Mouse (Mus musculus) liver, adult 2 months (tissue): ENCODE data around the gene Rnase13. TPM values are rescaled to one million over a fixed set of nuclear protein-coding genes. Genes with fewer than 3 reads are reported as not detected.

Experiments used
- DNase-seq: peaks from one replicate; pipeline ENCODE4 v3.0.0-alpha.2; 2011; ENCODE audit warnings: low read depth, low spot score; ENCODE audit errors: extremely low read depth
- H3K27ac ChIP-seq: fragments of 200-500 bp; replicated peaks from 2 replicates; pipeline ENCODE4 v1.5.1; 2012; ENCODE audit warnings: low read depth, mild to moderate bottlenecking, control low read depth, inconsistent platforms, low read length; ENCODE audit not compliant: insufficient read depth
- H3K27me3 ChIP-seq: fragments of 200-500 bp; 2 replicates; pipeline ENCODE4 v1.6.1; 2012; ENCODE audit warnings: mild to moderate bottlenecking, moderate library complexity, low read length, inconsistent platforms; ENCODE audit not compliant: control insufficient read depth, insufficient read depth
- H3K36me3 ChIP-seq: fragments of 200-500 bp; 2 replicates; pipeline ENCODE4 v1.6.1; 2012; ENCODE audit warnings: low read length, inconsistent platforms; ENCODE audit not compliant: control insufficient read depth, insufficient read depth
- H3K4me1 ChIP-seq: fragments of 200-500 bp; 2 replicates; pipeline ENCODE4 v1.6.1; 2011; ENCODE audit warnings: low read length; ENCODE audit not compliant: control insufficient read depth, insufficient read depth
- H3K4me3 ChIP-seq: fragments of 200-500 bp; 2 replicates; pipeline ENCODE4 v1.5.1; 2011; ENCODE audit warnings: low read depth, mild to moderate bottlenecking, control low read depth, low read length, moderate library complexity; ENCODE audit not compliant: insufficient read depth
- H3K79me2 ChIP-seq: fragments of 200-500 bp; 2 replicates; pipeline ENCODE4 v1.6.1; 2012; ENCODE audit warnings: inconsistent platforms, mild to moderate bottlenecking, low read length, moderate library complexity; ENCODE audit not compliant: control insufficient read depth, insufficient read depth
- H3K9ac ChIP-seq: fragments of 200-500 bp; 2 replicates; pipeline ENCODE4 v1.6.1; 2012; ENCODE audit warnings: low read depth, mild to moderate bottlenecking, control low read depth, inconsistent platforms, low read length
- CTCF ChIP-seq: fragments of 200-500 bp; IDR thresholded peaks from 2 replicates; pipeline ENCODE4 v1.5.1; 2011; ENCODE audit warnings: low read depth, low read length, control low read depth
- POLR2A ChIP-seq: fragments of 200-500 bp; IDR thresholded peaks from 2 replicates; pipeline ENCODE4 v1.6.1; 2011; ENCODE audit warnings: low read length, control low read depth; ENCODE audit not compliant: insufficient read depth; ENCODE audit errors: extremely low read depth
- WGBS: fragments of 180-500 bp; shearing (Covaris S2); methylation state at CpG from one replicate; pipeline ENCODE4 v1.1.7; 2018; 5-methylcytosine and 5-hydroxymethylcytosine counted together
- polyA plus RNA-seq: library from polyadenylated mRNA; depleted of rRNA; stranded (reverse); fragments of >200 nt; gene quantifications from 2 replicates; pipeline ENCODE4 v1.2.3, GENCODE M21; 2012
- total RNA-seq: library from RNA; depleted of rRNA; stranded (reverse); fragments of >200 nt; gene quantifications from 2 replicates; pipeline ENCODE4 v1.2.3, GENCODE M21; 2014

Rnase13 gene
- total and polyA plus RNA-seq, 2 experiments = 0.24 TPM; not detected in 1

- TF ChIP-seq POLR2A (no peak), CTCF (no peak)
- Histone ChIP-seq H3K9ac (peak overlapping the region; percentile 74), H3K79me2 (no peaks in the 10 kb centered on the region), H3K27ac (peak overlapping the region; percentile 99), H3K4me3 (peak overlapping the region; percentile 42), H3K36me3 (peaks cover 3% of the 10 kb centered on the region; the same call in 1 of the 2 replicates), H3K4me1 (peaks cover 19% of the 10 kb centered on the region), H3K27me3 (no peaks in the 10 kb centered on the region)
- WGBS = 8% methylated on average over 8 of the region's 8 CpGs
- DNase-seq = peak; percentile 87
These were observed 18.5 kb upstream of the Rnase13 start for GRCm38 (mm10) chr14:51940944-51941560.

DNA sequence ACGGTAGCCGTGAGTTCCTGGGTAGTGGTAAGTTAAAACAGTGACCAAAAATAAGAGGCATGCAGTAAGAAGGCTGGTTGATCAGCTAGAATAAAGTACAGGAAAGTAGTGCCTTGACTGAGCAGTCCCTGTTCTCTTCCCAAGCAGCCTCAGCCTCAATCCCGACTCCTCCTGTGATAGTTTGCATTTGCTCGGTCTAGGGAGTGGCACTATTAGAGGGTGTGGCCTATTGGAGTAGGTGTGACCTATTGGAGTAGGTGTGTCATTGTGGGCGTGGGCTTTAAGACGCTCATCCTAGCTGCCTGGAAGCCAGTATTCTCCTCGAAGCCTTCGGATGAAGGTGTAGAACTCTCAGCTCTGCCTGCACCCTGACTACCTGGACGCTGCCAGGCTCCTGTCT, 16.4 kb upstream of the Rnase13 start:
- no peak for TF ChIP-seq POLR2A
- TF ChIP-seq CTCF = no peak
- Histone ChIP-seq H3K4me3 (no peak overlapping the region), H3K79me2 (no peaks in the 10 kb centered on the region), H3K27me3 (no peaks in the 10 kb centered on the region), H3K4me1 (peaks cover 15% of the 10 kb centered on the region), H3K27ac (peak overlapping the region; percentile 28; the same call in 1 of the 2 replicates), H3K9ac (no peak overlapping the region), H3K36me3 (no peaks in the 10 kb centered on the region)
- WGBS = 88% methylated on average over 9 of the region's 9 CpGs
- no peak for DNase-seq

- H3K27ac ChIP-seq = peak overlapping the region; percentile 14
- H3K4me3 ChIP-seq = no peak overlapping the region
- WGBS = 35% methylated on average over 10 of the region's 10 CpGs
- peak; percentile 57 for DNase-seq
- TF ChIP-seq CTCF (no peak), POLR2A (no peak)
- H3K79me2 ChIP-seq = no peaks in the 10 kb centered on the region
- H3K4me1 ChIP-seq = peaks cover 17% of the 10 kb centered on the region
- no peaks in the 10 kb centered on the region for H3K27me3 ChIP-seq
- no peaks in the 10 kb centered on the region for H3K36me3 ChIP-seq
- H3K9ac ChIP-seq = no peak overlapping the region
These were observed 9.8 kb upstream of the Rnase13 start for GRCm38 (mm10) chr14:51932092-51933020.

- Histone ChIP-seq H3K4me1 (peaks cover 17% of the 10 kb centered on the region), H3K27ac (peak overlapping the region; percentile 96), H3K27me3 (no peaks in the 10 kb centered on the region), H3K36me3 (no peaks in the 10 kb centered on the region), H3K4me3 (no peak overlapping the region), H3K79me2 (no peaks in the 10 kb centered on the region), H3K9ac (no peak overlapping the region)
- peak; percentile 85 for DNase-seq
- TF ChIP-seq POLR2A = no peak
- peak; percentile 53; the same call in 1 of the 2 replicates for TF ChIP-seq CTCF
- 16% methylated on average over 5 of the region's 5 CpGs for WGBS
These were observed 8.3 kb upstream of the Rnase13 start for GRCm38 (mm10) chr14:51930824-51931223.

DNA sequence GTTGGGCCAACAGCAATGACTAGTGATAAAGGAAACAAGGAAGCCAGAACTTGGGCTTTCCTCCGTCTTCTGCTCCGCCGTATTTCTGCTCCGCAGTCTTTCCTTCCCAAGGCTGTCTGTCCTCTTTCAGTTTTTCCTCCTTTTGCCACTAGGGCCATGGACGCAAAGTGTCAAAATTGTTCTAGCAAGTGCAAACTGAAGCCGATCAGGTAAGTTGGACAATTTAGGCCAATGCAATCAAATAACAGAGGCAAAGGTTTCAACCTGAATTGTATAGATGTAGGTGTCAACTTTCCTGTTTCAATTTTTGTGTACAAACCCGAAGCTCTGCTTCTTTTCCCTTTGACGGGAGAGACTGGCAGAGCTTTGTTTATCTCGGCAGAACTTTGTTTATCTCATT, 7.4 kb upstream of the Rnase13 start:
- peak overlapping the region; percentile 96 for H3K27ac ChIP-seq
- peak overlapping the region; percentile 21 for H3K4me3 ChIP-seq
- H3K4me1 ChIP-seq = peaks cover 17% of the 10 kb centered on the region
- no peak for DNase-seq
- H3K9ac ChIP-seq = peak overlapping the region; percentile 46
- TF ChIP-seq CTCF (no peak), POLR2A (no peak)
- H3K79me2 ChIP-seq = no peaks in the 10 kb centered on the region
- H3K36me3 ChIP-seq = no peaks in the 10 kb centered on the region
- WGBS = 9% methylated on average over 9 of the region's 9 CpGs
- H3K27me3 ChIP-seq = no peaks in the 10 kb centered on the region
